Comparison of ENCODE assay signal across 9 mouse cellular contexts in genomic region chr11:93812125-93812868, GRCm38 (mm10).
DNase-seq lines count a peak whose midpoint lies in the region; ATAC-seq and TF ChIP-seq lines count a peak whose summit lies in the region.
"Had no signal": no experiment of that assay in that cellular context is flagged by ENCODE, and none has a peak within 500 bp of the region (broad histone marks: within the 10 kb centered on the region; RNA-seq: fewer than 3 reads in every experiment).

No protein-coding gene starts in this region.

- no peak for TF ChIP-seq POLR2A in CH12.LX (IDR thresholded peaks at IDR 0.05; ENCODE audit: low read depth, low read length)
- TF ChIP-seq POLR2A in limb, embryonic 14.5 days (IDR thresholded peaks at IDR 0.05; ENCODE audit: borderline replicate concordance, extremely low read depth, insufficient read depth, insufficient read length), result 0 out of 2 replicates have a peak, but pooled peaks have one; percentile 18
- TF ChIP-seq POLR2A in olfactory bulb, adult 2 months (IDR thresholded peaks at IDR 0.05; ENCODE audit: insufficient read depth, low read depth, low read length), result no peak

- TF ChIP-seq EP300 in CH12.LX (IDR thresholded peaks at IDR 0.05; ENCODE audit: low read length), result no peak

- dilution Hi-C loops in CH12.LX (cut with MboI; ENCODE audit: extremely low pct_ligation_motif_present, extremely low pct_unique_long_range_greater_than_20kb, low sequenced_read_pairs), result no loop called here

- H3K9ac ChIP-seq in CH12.LX (ENCODE audit: insufficient read depth, low read depth), result no peak overlapping the region
- no peak overlapping the region for H3K9ac ChIP-seq in forebrain, embryonic 13.5 days
- H3K9ac ChIP-seq in kidney, embryonic 16.5 days (replicated peaks; ENCODE audit: low read length), result no peak overlapping the region
- no peak overlapping the region for H3K9ac ChIP-seq in limb, embryonic 14.5 days (ENCODE audit: low read depth, low read length, severe bottlenecking)
- H3K9ac ChIP-seq: limb, embryonic 12.5 days had no signal

- WGBS in forebrain, embryonic 13.5 days, result 38% methylated on average over 11 of the region's 11 CpGs
- WGBS in kidney, embryonic 16.5 days, result 32% methylated on average over 11 of the region's 11 CpGs
- WGBS in limb, embryonic 14.5 days, result 37% methylated on average over 11 of the region's 11 CpGs
- WGBS in olfactory bulb, adult 2 months, result 25% methylated on average over 11 of the region's 11 CpGs

- H3K9me3 ChIP-seq in CH12.LX (replicated peaks; ENCODE audit: low read length), result no peaks in the 10 kb centered on the region
- H3K9me3 ChIP-seq in forebrain, embryonic 13.5 days (replicated peaks), result no peaks in the 10 kb centered on the region
- H3K9me3 ChIP-seq in kidney, embryonic 16.5 days (ENCODE audit: low read length), result no peaks in the 10 kb centered on the region
- H3K9me3 ChIP-seq in limb, embryonic 14.5 days (ENCODE audit: control insufficient read depth, low read length), result no peaks in the 10 kb centered on the region
- H3K9me3 ChIP-seq: limb, embryonic 12.5 days had no signal

- DNase-seq in 3134 (ENCODE audit: extremely low read depth, insufficient read length, low spot score), result peak; percentile 19
- DNase-seq in CH12.LX (ENCODE audit: extremely low read depth), result peak; percentile 59
- DNase-seq in limb, embryonic 14.5 days (ENCODE audit: low spot score), result peak; percentile 60

- in situ Hi-C loops in CH12.LX (cut with MboI; ENCODE audit: low pct_ligation_motif_present, low pct_unique_long_range_greater_than_20kb, low sequenced_read_pairs), result loop anchor here (25.0 kb wide), 1 partner anchor 300 kb away; no protein-coding TSS in a partner anchor

- peak; percentile 99 for TF ChIP-seq RAD21 in CH12.LX (IDR thresholded peaks at IDR 0.05; ENCODE audit: low read depth, low read length)

- H3K79me2 ChIP-seq in CH12.LX (replicated peaks; ENCODE audit: control insufficient read depth, extremely low read depth, insufficient read depth, poor library complexity, severe bottlenecking), result no peaks in the 10 kb centered on the region

- no peaks in the 10 kb centered on the region for H3K4me1 ChIP-seq in CH12.LX (ENCODE audit: control insufficient read depth in 1 of 2, insufficient read depth in 2 of 2)
- no peaks in the 10 kb centered on the region for H3K4me1 ChIP-seq in forebrain, embryonic 13.5 days
- no peaks in the 10 kb centered on the region for H3K4me1 ChIP-seq in kidney, embryonic 16.5 days (ENCODE audit: insufficient read depth, low read length)
- H3K4me1 ChIP-seq in limb, embryonic 14.5 days (ENCODE audit: control insufficient read depth, insufficient read depth, low read length), result no peaks in the 10 kb centered on the region
- no peaks in the 10 kb centered on the region for H3K4me1 ChIP-seq in olfactory bulb, adult 2 months (ENCODE audit: control insufficient read depth, insufficient read depth, low read length)

- peak; percentile 82 for ATAC-seq in cerebellum, adult (ENCODE audit: insufficient number of reproducible peaks, low FRiP score, low TSS enrichment)
- peak; percentile 79 for ATAC-seq in forebrain, embryonic 13.5 days
- ATAC-seq in kidney, embryonic 16.5 days (ENCODE audit: low FRiP score, low TSS enrichment), result 0 out of 2 replicates have a peak, but pooled peaks have one; percentile 49
- ATAC-seq in limb, embryonic 14.5 days (ENCODE audit: low FRiP score, low read depth), result no peak
- no peak for ATAC-seq in activated CD4-positive, CD25-positive, alpha-beta regulatory T cell, adult 4 months

- no peaks in the 10 kb centered on the region for H3K36me3 ChIP-seq in CH12.LX (replicated peaks in 1 of 2; ENCODE audit: control insufficient read depth in 1 of 2, insufficient read depth in 1 of 2, low read length in 1 of 2)
- no peaks in the 10 kb centered on the region for H3K36me3 ChIP-seq in forebrain, embryonic 13.5 days (ENCODE audit: poor library complexity, severe bottlenecking)
- no peaks in the 10 kb centered on the region for H3K36me3 ChIP-seq in kidney, embryonic 16.5 days (ENCODE audit: insufficient read depth, low read length)
- no peaks in the 10 kb centered on the region for H3K36me3 ChIP-seq in limb, embryonic 14.5 days (ENCODE audit: control insufficient read depth, insufficient read depth, low read length)
- H3K36me3 ChIP-seq: limb, embryonic 12.5 days had no signal

- peak overlapping the region; percentile 48; the same call in 1 of the 2 replicates for H3K4me2 ChIP-seq in CH12.LX (ENCODE audit: insufficient read depth, low read depth, poor library complexity, severe bottlenecking)
- H3K4me2 ChIP-seq in forebrain, embryonic 13.5 days, result no peak overlapping the region
- H3K4me2 ChIP-seq in kidney, embryonic 16.5 days (replicated peaks; ENCODE audit: low read depth, low read length), result no peak overlapping the region
- no peak overlapping the region for H3K4me2 ChIP-seq in limb, embryonic 14.5 days (replicated peaks; ENCODE audit: low read depth, low read length, severe bottlenecking)
- H3K4me2 ChIP-seq: limb, embryonic 12.5 days had no signal

- peak; percentile 79 to 97 for TF ChIP-seq CTCF in CH12.LX (conservative IDR thresholded peaks at IDR 0.05 in 1 of 2, IDR thresholded peaks at IDR 0.05 in 1 of 2; ENCODE audit: low read depth in 2 of 2, low read length in 2 of 2)
- TF ChIP-seq CTCF in olfactory bulb, adult 2 months (IDR thresholded peaks at IDR 0.05; ENCODE audit: insufficient read depth, low read depth, low read length), result peak; percentile 31; the same call in 1 of the 2 replicates

- no peak overlapping the region for H3K4me3 ChIP-seq in CH12.LX (replicated peaks in 1 of 3; ENCODE audit: low read depth in 2 of 3, low read length in 2 of 3, poor library complexity in 1 of 3)
- H3K4me3 ChIP-seq in forebrain, embryonic 13.5 days, result no peak overlapping the region
- H3K4me3 ChIP-seq in kidney, embryonic 16.5 days (ENCODE audit: low read length), result no peak overlapping the region
- H3K4me3 ChIP-seq in limb, embryonic 14.5 days (replicated peaks; ENCODE audit: low read length), result no peak overlapping the region
- no peak overlapping the region for H3K4me3 ChIP-seq in olfactory bulb, adult 2 months (ENCODE audit: insufficient read depth, low read depth, low read length)
- H3K4me3 ChIP-seq: limb, embryonic 12.5 days had no signal

- H3K27ac ChIP-seq in CH12.LX (ENCODE audit: insufficient read depth, low read depth), result no peak overlapping the region
- no peak overlapping the region for H3K27ac ChIP-seq in forebrain, embryonic 13.5 days
- H3K27ac ChIP-seq in kidney, embryonic 16.5 days (ENCODE audit: low read length), result no peak overlapping the region
- no peak overlapping the region for H3K27ac ChIP-seq in limb, embryonic 14.5 days (replicated peaks; ENCODE audit: low read depth, low read length)
- no peak overlapping the region for H3K27ac ChIP-seq in olfactory bulb, adult 2 months (ENCODE audit: insufficient read depth, low read depth, low read length)
- H3K27ac ChIP-seq: limb, embryonic 12.5 days had no signal

- H3K27me3 ChIP-seq in CH12.LX (replicated peaks), result peaks cover 52% of the 10 kb centered on the region
- H3K27me3 ChIP-seq in forebrain, embryonic 13.5 days, result no peaks in the 10 kb centered on the region
- H3K27me3 ChIP-seq in kidney, embryonic 16.5 days (ENCODE audit: insufficient read depth, low read length), result no peaks in the 10 kb centered on the region
- no peaks in the 10 kb centered on the region for H3K27me3 ChIP-seq in limb, embryonic 14.5 days (ENCODE audit: control insufficient read depth, insufficient read depth, low read length)

TF ChIP-seq in CH12.LX, 34 proteins besides CTCF, POLR2A, EP300 and RAD21:
- TF ChIP-seq USF1 (IDR thresholded peaks at IDR 0.05; ENCODE audit: low read depth, low read length), result no peak
- no peak for TF ChIP-seq PAX5 (IDR thresholded peaks at IDR 0.05; ENCODE audit: low read length)
- TF ChIP-seq NRF1 (IDR thresholded peaks at IDR 0.05; ENCODE audit: low read depth, low read length), result no peak
- no peak for TF ChIP-seq CHD2 (IDR thresholded peaks at IDR 0.05; ENCODE audit: low read length)
- TF ChIP-seq MEF2A (IDR thresholded peaks at IDR 0.05; ENCODE audit: borderline replicate concordance, low read depth, low read length), result no peak
- no peak for TF ChIP-seq HCFC1 (IDR thresholded peaks at IDR 0.05; ENCODE audit: low read depth, low read length)
- peak; percentile 26; the same call in 1 of the 2 replicates for TF ChIP-seq NELFE (IDR thresholded peaks at IDR 0.05; ENCODE audit: low read depth, low read length)
- no peak for TF ChIP-seq IRF4 (IDR thresholded peaks at IDR 0.05; ENCODE audit: low read depth, low read length)
- TF ChIP-seq MAZ (IDR thresholded peaks at IDR 0.05; ENCODE audit: low read depth, low read length), result peak; percentile 95
- TF ChIP-seq USF2 (conservative IDR thresholded peaks at IDR 0.05; ENCODE audit: low read depth, low read length), result no peak
- no peak for TF ChIP-seq RCOR1 (conservative IDR thresholded peaks at IDR 0.05; ENCODE audit: low read depth, low read length)
- TF ChIP-seq TBP (conservative IDR thresholded peaks at IDR 0.05; ENCODE audit: low read depth, low read length), result no peak
- TF ChIP-seq ELF1 (IDR thresholded peaks at IDR 0.05; ENCODE audit: low read depth, low read length), result no peak
- no peak for TF ChIP-seq TCF12 (IDR thresholded peaks at IDR 0.05; ENCODE audit: low read depth, low read length)
- TF ChIP-seq ZC3H11A (IDR thresholded peaks at IDR 0.05; ENCODE audit: low read depth, low read length), result peak; percentile 74
- no peak for TF ChIP-seq ZNF384 (IDR thresholded peaks at IDR 0.05; ENCODE audit: low read depth, low read length)
- no peak for TF ChIP-seq MXI1 (IDR thresholded peaks at IDR 0.05; ENCODE audit: low read depth, low read length)
- TF ChIP-seq ZKSCAN1 (IDR thresholded peaks at IDR 0.05; ENCODE audit: borderline replicate concordance, low read depth, low read length), result no peak
- no peak for TF ChIP-seq POLR2AphosphoS2 (IDR thresholded peaks at IDR 0.05; ENCODE audit: low read depth, low read length)
- TF ChIP-seq JUN (IDR thresholded peaks at IDR 0.05; ENCODE audit: insufficient read depth, low read depth, low read length), result no peak
- TF ChIP-seq E2F4 (IDR thresholded peaks at IDR 0.05; ENCODE audit: insufficient replicate concordance, low read depth, low read length), result no peak
- TF ChIP-seq SMC3 (IDR thresholded peaks at IDR 0.05; ENCODE audit: low read depth, low read length), result peak; percentile 91
- no peak for TF ChIP-seq UBTF (IDR thresholded peaks at IDR 0.05; ENCODE audit: low read depth, low read length)
TF ChIP-seq in CH12.LX: peak in this region for 4.

Comparison
In these comparisons a context has a peak if more than half of its experiments do, and no peak if none do; other contexts are left out.
1. ATAC-seq: peak in cerebellum, adult (single experiment), forebrain, embryonic 13.5 days (single experiment) and kidney, embryonic 16.5 days (single experiment); none in limb, embryonic 14.5 days (single experiment) and activated CD4-positive, CD25-positive, alpha-beta regulatory T cell, adult 4 months (single experiment).
2. Peak in every context shown above with its lines, with median percentiles within 50 percentile points of each other: DNase-seq.